Mouse (Mus musculus): ENCODE measurements around the gene Esyt2. TPM values are rescaled to one million over a fixed set of nuclear protein-coding genes. Genes with fewer than 3 reads are reported as not detected.

Gene Esyt2
- polyA plus RNA-seq, 1 experiment from 2014 or later: 37.5 TPM

DNA sequence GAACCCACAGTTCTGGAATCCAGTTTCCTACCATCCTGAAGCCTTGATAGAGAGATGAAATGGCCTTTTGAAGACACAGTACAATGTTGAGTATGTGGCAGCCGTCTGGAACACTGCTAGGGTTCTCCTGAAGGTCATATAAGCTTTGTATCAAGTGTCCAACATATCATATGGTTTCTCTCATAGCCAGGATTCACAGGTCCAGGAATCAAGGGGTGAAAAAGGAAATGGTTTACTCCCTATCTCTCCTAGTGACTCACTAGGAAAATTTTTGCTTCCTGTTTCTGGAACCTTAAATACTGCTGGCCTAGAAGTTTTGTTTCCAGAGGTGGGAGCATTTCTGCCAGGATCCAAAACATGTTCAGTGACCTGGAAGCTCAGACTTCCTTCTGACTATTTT, 108.9 kb downstream of the Esyt2 start:
- DNase-seq (ENCODE audit: low spot score) (no peak), ATAC-seq (replicated peaks; ENCODE audit: low FRiP score, low TSS enrichment, low read depth) (no peak)
- Histone ChIP-seq H3K9me3 (ENCODE audit: control insufficient read depth, low read length) (no peaks in the 10 kb centered on the region), H3K27ac (ENCODE audit: low read depth) (no peak overlapping the region), H3K36me3 (ENCODE audit: control insufficient read depth, insufficient read depth, low read length) (no peaks in the 10 kb centered on the region), H3K9ac (ENCODE audit: low read length) (no peak overlapping the region), H3K4me1 (replicated peaks; ENCODE audit: control insufficient read depth, insufficient read depth, low read length) (no peaks in the 10 kb centered on the region), H3K27me3 (replicated peaks; ENCODE audit: control insufficient read depth, insufficient read depth, low read length) (no peaks in the 10 kb centered on the region), H3K4me3 (ENCODE audit: low read depth, low read length) (no peak overlapping the region), H3K4me2 (ENCODE audit: low read length) (no peak overlapping the region)
- 39% methylated on average over 1 of the region's 1 CpGs for WGBS

DNA sequence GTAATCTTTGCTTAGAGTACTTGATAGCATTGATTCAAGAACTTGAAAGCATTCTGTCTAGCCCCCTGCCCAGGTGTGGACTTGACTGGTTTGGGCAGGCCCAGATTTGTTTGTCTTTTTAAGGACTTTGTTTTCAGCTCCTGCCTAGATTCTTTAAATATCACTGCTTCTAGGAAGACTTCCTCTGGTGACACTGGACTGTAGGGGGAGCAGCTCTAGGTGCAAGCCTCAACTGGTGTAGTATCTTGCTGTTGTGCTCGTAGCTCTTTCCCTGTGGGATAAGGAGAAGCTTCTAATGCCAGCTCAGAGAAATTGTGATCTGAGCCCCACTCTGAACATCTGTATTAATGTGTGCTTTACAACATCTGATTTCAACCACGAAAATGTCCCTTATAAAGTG, 113.3 kb downstream of the Esyt2 start:
- H3K9me3 ChIP-seq (ENCODE audit: control insufficient read depth, low read length): no peaks in the 10 kb centered on the region
- WGBS: 78% methylated on average over 2 of the region's 2 CpGs
- H3K4me2 ChIP-seq (ENCODE audit: low read length): no peak overlapping the region
- no peak overlapping the region for H3K4me3 ChIP-seq (ENCODE audit: low read depth, low read length)
- no peak overlapping the region for H3K27ac ChIP-seq (ENCODE audit: low read depth)
- no peak for DNase-seq (ENCODE audit: low spot score)
- no peaks in the 10 kb centered on the region for H3K4me1 ChIP-seq (replicated peaks; ENCODE audit: control insufficient read depth, insufficient read depth, low read length)
- H3K36me3 ChIP-seq (ENCODE audit: control insufficient read depth, insufficient read depth, low read length): no peaks in the 10 kb centered on the region
- no peak for ATAC-seq (replicated peaks; ENCODE audit: low FRiP score, low TSS enrichment, low read depth)
- no peaks in the 10 kb centered on the region for H3K27me3 ChIP-seq (replicated peaks; ENCODE audit: control insufficient read depth, insufficient read depth, low read length)
- no peak overlapping the region for H3K9ac ChIP-seq (ENCODE audit: low read length)

- H3K36me3 ChIP-seq (ENCODE audit: control insufficient read depth, insufficient read depth, low read length): no peaks in the 10 kb centered on the region
- H3K4me1 ChIP-seq (replicated peaks; ENCODE audit: control insufficient read depth, insufficient read depth, low read length): no peaks in the 10 kb centered on the region
- H3K27ac ChIP-seq (ENCODE audit: low read depth): no peak overlapping the region
- ATAC-seq (replicated peaks; ENCODE audit: low FRiP score, low TSS enrichment, low read depth) (no peak), DNase-seq (ENCODE audit: low spot score) (no peak)
- no peaks in the 10 kb centered on the region for H3K27me3 ChIP-seq (replicated peaks; ENCODE audit: control insufficient read depth, insufficient read depth, low read length)
- no peak overlapping the region for H3K9ac ChIP-seq (ENCODE audit: low read length)
- H3K4me3 ChIP-seq (ENCODE audit: low read depth, low read length): no peak overlapping the region
- 76% methylated on average over 2 of the region's 2 CpGs for WGBS
- H3K4me2 ChIP-seq (ENCODE audit: low read length): no peak overlapping the region
- no peaks in the 10 kb centered on the region for H3K9me3 ChIP-seq (ENCODE audit: control insufficient read depth, low read length)
Measured at GRCm38 (mm10) chr12:116395312-116395711, 114.3 kb downstream of the Esyt2 start.

DNA sequence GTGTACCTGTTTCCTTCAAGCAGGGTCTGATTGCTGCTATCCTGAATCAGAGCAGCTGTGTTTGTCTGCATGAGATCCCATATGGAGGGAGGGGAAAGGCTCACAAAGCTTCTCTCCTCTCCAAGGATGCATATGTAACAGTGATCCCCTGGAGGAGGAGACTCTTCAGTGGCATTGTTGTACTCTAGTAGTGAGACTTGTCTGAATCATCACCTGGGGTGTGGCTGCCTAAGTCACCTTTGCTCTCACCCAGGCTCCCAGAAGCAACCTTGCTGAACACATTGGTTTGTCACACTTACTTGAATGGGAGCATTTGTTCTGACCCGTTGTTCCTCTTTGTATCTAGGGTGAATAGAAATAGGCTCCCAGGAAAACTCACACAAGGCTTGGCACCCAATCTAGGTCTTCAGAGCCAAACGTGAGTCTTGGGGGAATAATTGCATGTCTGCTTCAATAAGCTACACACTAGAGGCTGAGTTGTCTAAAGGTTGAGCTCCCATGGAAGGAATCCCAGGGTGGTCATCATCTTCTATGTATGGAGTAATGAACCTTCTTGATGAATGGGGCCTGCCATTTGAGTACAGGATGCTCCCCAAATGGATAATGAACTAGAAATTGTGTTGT, 115.2 kb downstream of the Esyt2 start:
- DNase-seq (ENCODE audit: low spot score) (no peak), ATAC-seq (replicated peaks; ENCODE audit: low FRiP score, low TSS enrichment, low read depth) (no peak)
- H3K27ac ChIP-seq (ENCODE audit: low read depth): no peak overlapping the region
- no peaks in the 10 kb centered on the region for H3K4me1 ChIP-seq (replicated peaks; ENCODE audit: control insufficient read depth, insufficient read depth, low read length)
- no peak overlapping the region for H3K4me2 ChIP-seq (ENCODE audit: low read length)
- H3K4me3 ChIP-seq (ENCODE audit: low read depth, low read length): no peak overlapping the region
- no peaks in the 10 kb centered on the region for H3K9me3 ChIP-seq (ENCODE audit: control insufficient read depth, low read length)
- H3K27me3 ChIP-seq (replicated peaks; ENCODE audit: control insufficient read depth, insufficient read depth, low read length): no peaks in the 10 kb centered on the region
- WGBS: 71% methylated on average over 2 of the region's 2 CpGs
- no peak overlapping the region for H3K9ac ChIP-seq (ENCODE audit: low read length)
- H3K36me3 ChIP-seq (ENCODE audit: control insufficient read depth, insufficient read depth, low read length): no peaks in the 10 kb centered on the region

- Histone ChIP-seq H3K9me3 (ENCODE audit: control insufficient read depth, low read length) (peaks cover 25% of the 10 kb centered on the region), H3K27me3 (replicated peaks; ENCODE audit: control insufficient read depth, insufficient read depth, low read length) (no peaks in the 10 kb centered on the region), H3K4me2 (ENCODE audit: low read length) (peak overlapping the region; percentile 66), H3K4me3 (ENCODE audit: low read depth, low read length) (peak overlapping the region; percentile 76; the same call in 1 of the 2 replicates), H3K27ac (ENCODE audit: low read depth) (0 out of 2 replicates have a peak overlapping the region, but pooled peaks have one; percentile 36), H3K4me1 (replicated peaks; ENCODE audit: control insufficient read depth, insufficient read depth, low read length) (peaks cover 4% of the 10 kb centered on the region; the same call in 1 of the 2 replicates), H3K9ac (ENCODE audit: low read length) (no peak overlapping the region), H3K36me3 (ENCODE audit: control insufficient read depth, insufficient read depth, low read length) (peaks cover 26% of the 10 kb centered on the region)
- ATAC-seq (replicated peaks; ENCODE audit: low FRiP score, low TSS enrichment, low read depth) (peak; percentile 0; the same call in 1 of the 2 replicates), DNase-seq (ENCODE audit: low spot score) (no peak)
- WGBS: 96% methylated on average over 18 of the region's 18 CpGs
Measured at GRCm38 (mm10) chr12:116404012-116404679, 123.2 kb downstream of the Esyt2 start.

GRCm38 (mm10) chr12:116405045-116405835, 124.2 kb downstream of the Esyt2 start, which contains the start of gene Ncapg2:
Gene Ncapg2 (plus strand): TSS chr12:116405402.
- ATAC-seq (replicated peaks; ENCODE audit: low FRiP score, low TSS enrichment, low read depth) (peak; percentile 99), DNase-seq (ENCODE audit: low spot score) (peak; percentile 99)
- no peaks in the 10 kb centered on the region for H3K27me3 ChIP-seq (replicated peaks; ENCODE audit: control insufficient read depth, insufficient read depth, low read length)
- WGBS: under 1% methylated on average over 72 of the region's 72 CpGs
- H3K36me3 ChIP-seq (ENCODE audit: control insufficient read depth, insufficient read depth, low read length): peaks cover 37% of the 10 kb centered on the region
- H3K4me2 ChIP-seq (ENCODE audit: low read length): peak within 1 kb of the TSS; percentile 66
- H3K4me3 ChIP-seq (ENCODE audit: low read depth, low read length): peak within 1 kb of the TSS; percentile 76
- peak within 1 kb of the TSS; percentile 45; the same call in 1 of the 2 replicates for H3K27ac ChIP-seq (ENCODE audit: low read depth)
- peaks cover 25% of the 10 kb centered on the region for H3K9me3 ChIP-seq (ENCODE audit: control insufficient read depth, low read length)
- H3K9ac ChIP-seq (ENCODE audit: low read length): peak within 1 kb of the TSS; percentile 90
- H3K4me1 ChIP-seq (replicated peaks; ENCODE audit: control insufficient read depth, insufficient read depth, low read length): peaks cover 4% of the 10 kb centered on the region; the same call in 1 of the 2 replicates

DNA sequence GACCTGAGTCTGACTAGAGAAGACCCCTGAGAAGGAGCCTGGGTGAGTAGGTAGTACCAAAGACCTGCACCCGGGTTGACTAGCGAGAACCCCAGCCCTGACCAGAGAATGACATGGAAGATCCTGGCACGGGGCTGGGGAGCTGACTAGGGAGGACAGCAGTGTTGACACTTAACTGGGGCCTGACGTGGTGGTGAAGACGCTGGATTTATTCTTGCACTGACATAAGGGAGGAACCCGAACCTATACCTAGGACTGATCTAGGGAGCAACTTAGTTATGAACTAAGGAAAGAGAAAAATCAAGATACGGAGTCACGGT, 124.8 kb downstream of the Esyt2 start:
- Histone ChIP-seq H3K9ac (ENCODE audit: low read length) (peak overlapping the region; percentile 90), H3K4me2 (ENCODE audit: low read length) (peak overlapping the region; percentile 66), H3K27me3 (replicated peaks; ENCODE audit: control insufficient read depth, insufficient read depth, low read length) (no peaks in the 10 kb centered on the region), H3K4me1 (replicated peaks; ENCODE audit: control insufficient read depth, insufficient read depth, low read length) (peaks cover 4% of the 10 kb centered on the region; the same call in 1 of the 2 replicates), H3K36me3 (ENCODE audit: control insufficient read depth, insufficient read depth, low read length) (peaks cover 42% of the 10 kb centered on the region), H3K4me3 (ENCODE audit: low read depth, low read length) (peak overlapping the region; percentile 76), H3K9me3 (ENCODE audit: control insufficient read depth, low read length) (peaks cover 25% of the 10 kb centered on the region), H3K27ac (ENCODE audit: low read depth) (peak overlapping the region; percentile 45; the same call in 1 of the 2 replicates)
- ATAC-seq (replicated peaks; ENCODE audit: low FRiP score, low TSS enrichment, low read depth): no peak
- no peak for DNase-seq (ENCODE audit: low spot score)
- 9% methylated on average over 8 of the region's 8 CpGs for WGBS

DNA sequence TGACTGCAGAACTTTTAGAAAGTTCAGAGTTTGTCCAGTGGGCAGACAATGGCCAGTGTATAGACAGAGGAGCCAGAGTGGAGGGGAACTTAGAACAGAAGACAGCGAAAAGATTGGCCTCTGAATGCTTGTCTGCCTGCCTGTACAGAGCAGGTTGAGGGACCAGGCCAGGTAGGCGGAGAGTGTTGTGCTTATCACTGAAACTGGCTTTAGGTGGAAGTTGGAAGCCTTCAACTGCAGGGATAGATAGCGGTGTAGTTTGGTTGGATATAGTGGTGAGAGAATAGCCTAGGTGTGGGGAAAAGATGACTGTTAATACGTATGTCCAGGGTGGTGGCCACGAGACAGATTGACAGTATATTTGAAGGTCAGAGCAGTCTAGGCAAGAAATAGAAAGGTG, 126.9 kb downstream of the Esyt2 start:
- Histone ChIP-seq H3K4me2 (ENCODE audit: low read length) (no peak overlapping the region), H3K9ac (ENCODE audit: low read length) (no peak overlapping the region), H3K4me3 (ENCODE audit: low read depth, low read length) (no peak overlapping the region), H3K4me1 (replicated peaks; ENCODE audit: control insufficient read depth, insufficient read depth, low read length) (peaks cover 4% of the 10 kb centered on the region; the same call in 1 of the 2 replicates), H3K27me3 (replicated peaks; ENCODE audit: control insufficient read depth, insufficient read depth, low read length) (no peaks in the 10 kb centered on the region), H3K36me3 (ENCODE audit: control insufficient read depth, insufficient read depth, low read length) (peaks cover 56% of the 10 kb centered on the region), H3K27ac (ENCODE audit: low read depth) (no peak overlapping the region), H3K9me3 (ENCODE audit: control insufficient read depth, low read length) (peaks cover 12% of the 10 kb centered on the region)
- no peak for ATAC-seq (replicated peaks; ENCODE audit: low FRiP score, low TSS enrichment, low read depth)
- WGBS: 96% methylated on average over 5 of the region's 5 CpGs
- no peak for DNase-seq (ENCODE audit: low spot score)

Data from intestine, embryonic 14.5 days (tissue).